Mouse (Mus musculus) hindbrain, postnatal 0 days (tissue): Measurements from ENCODE around the gene Clec1a. TPM values are rescaled to one million over a fixed set of nuclear protein-coding genes. Genes with fewer than 3 reads are reported as not detected.

Experiments
- ATAC-seq: fragments of 200-750 bp; cut with Nextera tagmentation; 2 replicates; pipeline ENCODE4 v1.8.0; 2017; ENCODE audit warnings: mild to moderate bottlenecking, moderate TSS enrichment, moderate library complexity
- DNase-seq: peaks from one replicate; pipeline ENCODE4 v3.0.0-alpha.2; 2015; ENCODE audit warnings: low spot score
- H3K27ac ChIP-seq: fragments of 300-500 bp; sonication (generic); 2 replicates; pipeline ENCODE4 v1.5.1; 2014; ENCODE audit warnings: mild to moderate bottlenecking
- H3K27me3 ChIP-seq: fragments of 300-500 bp; sonication (generic); 2 replicates; pipeline ENCODE4 v1.6.1; 2014; ENCODE audit warnings: low read length, mixed read lengths; ENCODE audit not compliant: insufficient read depth
- H3K36me3 ChIP-seq: fragments of 300-500 bp; sonication (generic); 2 replicates; pipeline ENCODE4 v1.6.1; 2014; ENCODE audit warnings: low read length, mixed read lengths; ENCODE audit not compliant: insufficient read depth
- H3K4me1 ChIP-seq: fragments of 300-500 bp; sonication (generic); 2 replicates; pipeline ENCODE4 v1.6.1; 2014; ENCODE audit warnings: antibody characterized with exemption, low read length, mixed read lengths; ENCODE audit not compliant: insufficient read depth
- H3K4me2 ChIP-seq: fragments of 300-500 bp; sonication (generic); 2 replicates; pipeline ENCODE4 v1.6.1; 2014; ENCODE audit warnings: low read depth, mild to moderate bottlenecking, low read length, moderate library complexity, mixed read lengths
- H3K4me3 ChIP-seq: fragments of 300-500 bp; sonication (generic); 2 replicates; pipeline ENCODE4 v1.5.1; 2014; ENCODE audit warnings: low read length
- H3K9ac ChIP-seq: fragments of 300-500 bp; sonication (generic); replicated peaks from 2 replicates; pipeline ENCODE4 v1.6.1; 2014; ENCODE audit warnings: mild to moderate bottlenecking, low read length, moderate library complexity, mixed read lengths
- H3K9me3 ChIP-seq: fragments of 300-500 bp; sonication (generic); 2 replicates; pipeline ENCODE4 v1.6.1; 2016; ENCODE audit warnings: low read length, mixed read lengths
- CTCF ChIP-seq: IDR thresholded peaks from 2 replicates; pipeline ENCODE4 v1.5.1; 2016; ENCODE audit warnings: antibody characterized with exemption, control low read depth, low read depth
- WGBS: fragments of 180-500 bp; shearing (Covaris S2); extraction: QIAGEN DNeasy Blood & Tissue Kit; methylation state at CpG from one replicate; pipeline ENCODE4 v1.1.7; 2014; 5-methylcytosine and 5-hydroxymethylcytosine counted together
- polyA plus RNA-seq: library from polyadenylated mRNA; unstranded; fragments of >200 nt; fragmentation: Nextera tagmentation; extraction: Ambion mirVana; gene quantifications from 2 replicates; pipeline ENCODE4 v1.2.1, GENCODE M21; 2015
- total RNA-seq: library from RNA; depleted of rRNA; stranded (reverse); fragments of >200 nt; gene quantifications from 2 replicates; pipeline ENCODE4 v1.2.3, GENCODE M21; 2014; rRNA removed

The Clec1a gene
- total and polyA plus RNA-seq, 2 experiments from 2014 or later, result 2.4 to 5.2 TPM

DNA sequence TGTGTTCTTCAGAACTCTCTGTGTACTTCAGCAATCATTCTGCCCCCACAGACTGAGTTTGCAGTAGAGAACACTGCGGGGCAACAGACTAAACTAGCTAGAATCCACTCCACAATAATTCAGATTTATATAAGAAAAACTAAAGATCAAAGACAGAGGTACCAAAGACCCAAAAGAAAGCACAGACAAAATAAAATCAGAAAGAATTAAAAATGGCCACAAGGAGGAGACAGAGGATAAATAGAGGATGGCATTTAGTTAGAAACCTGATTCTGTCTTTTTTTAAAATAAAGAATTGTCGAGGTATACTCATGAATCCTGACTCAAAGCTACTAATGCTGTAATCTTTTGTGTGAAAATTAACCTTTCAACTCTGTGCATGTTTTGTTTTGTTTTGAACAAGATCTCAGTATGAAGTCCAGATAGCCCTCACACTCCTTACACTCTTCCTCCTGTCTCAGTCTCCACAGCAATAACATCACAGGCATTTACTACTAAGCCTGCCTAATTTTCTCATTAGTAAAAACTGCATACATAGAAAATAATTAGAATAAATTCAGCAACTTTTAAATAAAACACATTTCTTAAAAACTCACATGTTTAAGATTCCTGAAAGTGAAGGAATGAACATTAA lies 58.6 kb downstream of the Clec1a start:
- Histone ChIP-seq H3K9ac (no peak overlapping the region), H3K36me3 (no peaks in the 10 kb centered on the region), H3K9me3 (no peaks in the 10 kb centered on the region), H3K27me3 (no peaks in the 10 kb centered on the region), H3K4me2 (no peak overlapping the region), H3K27ac (no peak overlapping the region), H3K4me1 (no peaks in the 10 kb centered on the region), H3K4me3 (no peak overlapping the region)
- DNase-seq (peak; percentile 56), ATAC-seq (no peak)
- TF ChIP-seq CTCF, result peak; percentile 75
- WGBS, result 27% methylated on average over 2 of the region's 2 CpGs

DNA sequence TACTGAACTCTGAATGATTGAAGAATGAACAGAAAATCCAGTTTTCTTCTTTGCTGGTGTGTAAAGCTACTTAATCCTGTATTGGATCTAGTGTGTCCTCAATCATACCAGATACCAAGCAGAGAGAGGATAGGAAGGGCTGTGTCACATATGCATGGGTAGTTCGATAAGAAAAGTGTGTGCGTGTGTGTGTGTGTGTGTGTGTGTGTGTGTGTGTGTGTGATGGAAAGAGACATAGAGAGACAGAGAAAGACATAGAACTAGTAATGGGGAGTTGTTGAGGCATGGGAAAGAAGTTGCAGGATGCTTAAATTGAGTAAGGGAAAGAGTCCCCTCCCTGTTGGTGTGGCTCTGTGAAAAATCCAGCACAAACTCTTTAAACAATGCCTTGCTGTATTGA lies 66.0 kb downstream of the Clec1a start, which contains the start of gene Clec12b:
Clec12b (minus strand) TSS at position 101 of the 400 bp plus-strand sequence.
- Histone ChIP-seq H3K4me3 (no peak within 1 kb of the TSS), H3K9ac (no peak within 1 kb of the TSS), H3K9me3 (no peaks in the 10 kb centered on the region), H3K36me3 (no peaks in the 10 kb centered on the region), H3K4me1 (no peaks in the 10 kb centered on the region), H3K27me3 (no peaks in the 10 kb centered on the region), H3K4me2 (no peak within 1 kb of the TSS), H3K27ac (no peak within 1 kb of the TSS; the same call in 1 of the 2 replicates)
- WGBS, result 77% methylated on average over 2 of the region's 2 CpGs
- TF ChIP-seq CTCF, result no peak
- DNase-seq (no peak), ATAC-seq (no peak)

DNA sequence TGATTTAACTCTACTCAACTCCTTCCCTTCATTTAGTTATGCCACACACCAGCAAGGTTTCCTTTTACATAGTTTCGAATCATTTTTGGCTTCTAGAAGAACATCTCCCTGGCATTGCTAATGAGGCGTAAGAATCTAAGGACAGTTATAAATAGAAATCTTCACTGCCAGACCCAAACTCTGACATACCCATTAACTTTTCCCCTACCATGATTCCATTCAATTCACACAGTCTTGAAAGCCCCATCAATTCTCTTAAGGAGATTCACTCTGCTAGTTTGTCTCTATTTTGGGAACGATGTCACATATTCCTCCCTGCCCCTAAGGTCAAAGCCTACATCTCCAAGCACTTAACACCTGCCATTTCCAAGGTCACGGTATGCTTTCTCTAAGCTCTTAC lies 66.8 kb downstream of the Clec1a start:
- H3K4me1 ChIP-seq, result no peaks in the 10 kb centered on the region
- H3K9ac ChIP-seq, result no peak overlapping the region
- H3K4me2 ChIP-seq, result no peak overlapping the region
- DNase-seq (peak; percentile 47), ATAC-seq (peak; percentile 70)
- 41% methylated on average over 4 of the region's 4 CpGs for WGBS
- H3K27me3 ChIP-seq, result no peaks in the 10 kb centered on the region
- no peak overlapping the region for H3K4me3 ChIP-seq
- TF ChIP-seq CTCF, result no peak
- H3K9me3 ChIP-seq, result no peaks in the 10 kb centered on the region
- H3K36me3 ChIP-seq, result no peaks in the 10 kb centered on the region
- H3K27ac ChIP-seq, result no peak overlapping the region

DNA sequence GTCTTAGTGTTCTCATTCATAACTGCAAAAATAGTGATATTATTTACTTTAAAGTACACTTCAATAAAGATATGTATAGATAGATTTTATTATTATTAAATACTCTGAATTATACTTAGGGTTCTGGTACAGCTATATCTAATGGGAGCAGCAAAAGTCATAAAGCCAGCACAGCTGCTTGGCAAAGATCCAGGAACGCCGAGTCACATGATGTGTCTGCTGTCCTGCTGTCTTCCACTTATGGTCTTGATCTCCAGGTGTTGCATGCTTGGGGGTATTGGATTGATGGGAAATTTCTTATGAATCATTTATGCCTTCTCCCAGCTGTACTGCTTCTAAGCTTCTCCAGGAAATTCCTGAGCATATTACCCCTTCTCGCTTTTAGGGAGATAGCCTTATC lies 68.3 kb downstream of the Clec1a start:
- no peak for ATAC-seq
- Histone ChIP-seq H3K36me3 (no peaks in the 10 kb centered on the region), H3K4me2 (no peak overlapping the region), H3K4me3 (no peak overlapping the region), H3K9me3 (no peaks in the 10 kb centered on the region), H3K4me1 (no peaks in the 10 kb centered on the region), H3K9ac (no peak overlapping the region), H3K27me3 (no peaks in the 10 kb centered on the region), H3K27ac (no peak overlapping the region)
- no peak for DNase-seq
- TF ChIP-seq CTCF, result no peak
- WGBS, result 79% methylated on average over 3 of the region's 3 CpGs

GRCm38 (mm10) chr6:129381736-129382135 lies 70.1 kb downstream of the Clec1a start:
- DNase-seq (no peak), ATAC-seq (no peak)
- TF ChIP-seq CTCF, result no peak
- H3K4me1 ChIP-seq, result no peaks in the 10 kb centered on the region
- H3K9me3 ChIP-seq, result no peaks in the 10 kb centered on the region
- no peak overlapping the region for H3K4me3 ChIP-seq
- H3K36me3 ChIP-seq, result no peaks in the 10 kb centered on the region
- no peak overlapping the region for H3K27ac ChIP-seq
- H3K9ac ChIP-seq, result no peak overlapping the region
- WGBS, result 80% methylated on average over 1 of the region's 1 CpGs
- no peaks in the 10 kb centered on the region for H3K27me3 ChIP-seq
- no peak overlapping the region for H3K4me2 ChIP-seq

- Histone ChIP-seq H3K4me1 (no peaks in the 10 kb centered on the region), H3K36me3 (no peaks in the 10 kb centered on the region), H3K9ac (no peak overlapping the region), H3K4me3 (no peak overlapping the region), H3K9me3 (no peaks in the 10 kb centered on the region), H3K4me2 (no peak overlapping the region), H3K27ac (no peak overlapping the region), H3K27me3 (no peaks in the 10 kb centered on the region)
- no peak for TF ChIP-seq CTCF
- DNase-seq (peak; percentile 40), ATAC-seq (peak; percentile 69)
- 48% methylated on average over 4 of the region's 4 CpGs for WGBS
Measured at GRCm38 (mm10) chr6:129380454-129380853, 71.3 kb downstream of the Clec1a start.

DNA sequence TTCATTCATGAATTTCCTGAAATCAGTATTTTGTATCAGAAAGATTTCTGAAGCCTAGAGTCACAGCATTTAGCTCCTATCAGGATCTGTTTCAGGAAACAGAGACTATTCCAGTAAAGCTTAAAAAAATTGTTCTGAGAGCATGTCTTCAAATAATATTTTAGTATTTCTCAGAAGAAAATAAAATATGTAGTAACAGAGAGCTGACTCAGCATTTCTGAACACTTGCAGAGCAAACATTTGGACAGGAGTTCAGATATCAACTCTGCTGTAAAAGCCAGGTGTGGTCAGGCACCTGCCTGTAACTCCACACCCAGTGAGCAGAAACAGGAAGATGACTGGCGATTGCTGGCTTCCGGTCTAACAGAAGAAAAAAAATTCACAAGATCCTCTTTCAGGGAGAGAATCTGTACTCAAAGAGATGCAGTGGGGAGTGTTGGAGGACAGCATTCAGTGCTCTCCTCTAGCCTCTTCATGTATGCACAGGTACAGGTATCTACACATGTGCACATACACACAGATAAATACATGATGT lies 76.8 kb downstream of the Clec1a start:
- DNase-seq, result no peak
- Histone ChIP-seq H3K4me1 (no peaks in the 10 kb centered on the region), H3K36me3 (no peaks in the 10 kb centered on the region), H3K9ac (no peak overlapping the region), H3K27me3 (no peaks in the 10 kb centered on the region), H3K27ac (no peak overlapping the region), H3K9me3 (no peaks in the 10 kb centered on the region), H3K4me3 (no peak overlapping the region), H3K4me2 (no peak overlapping the region)
- 89% methylated on average over 2 of the region's 2 CpGs for WGBS
- no peak for ATAC-seq
- no peak for TF ChIP-seq CTCF

Other genes with a start within 250 kb of the Clec1a start
- not detected in 2 replicates for gene Cd69, start 176.6 kb downstream of the Clec1a start, total RNA-seq
- gene Cd69, start 176.6 kb downstream of the Clec1a start, polyA plus RNA-seq, result not detected in 2 replicates
- not detected in 2 replicates for gene 4922502D21Rik, start 120.2 kb downstream of the Clec1a start, total RNA-seq
- not detected in 2 replicates for gene 4922502D21Rik, start 120.2 kb downstream of the Clec1a start, polyA plus RNA-seq
- not detected in 2 replicates for gene Clec12a, start 109.3 kb downstream of the Clec1a start, total RNA-seq
- gene Clec12a, start 109.3 kb downstream of the Clec1a start, polyA plus RNA-seq, result 0.33 and 0.52 TPM in 2 replicates
- 0.29 and 0.42 TPM in 2 replicates for gene Clec12b, start 66.1 kb downstream of the Clec1a start, total RNA-seq
- 0.49 TPM in 2 replicates for gene Clec12b, start 66.1 kb downstream of the Clec1a start, polyA plus RNA-seq
- under 0.01 TPM in 1 of 2 replicates, not detected in the other for gene Clec1b, start 54.7 kb downstream of the Clec1a start, total RNA-seq
- gene Clec1b, start 54.7 kb downstream of the Clec1a start, polyA plus RNA-seq, result 0.38 and 0.47 TPM in 2 replicates
- not detected in 2 replicates for gene Clec9a, start 43.1 kb downstream of the Clec1a start, total RNA-seq
- 0.04 and 0.14 TPM in 2 replicates for gene Clec9a, start 43.1 kb downstream of the Clec1a start, polyA plus RNA-seq
- not detected in 2 replicates for gene Olr1, start 55.2 kb upstream of the Clec1a start, total RNA-seq
- 0.09 TPM in 1 of 2 replicates, not detected in the other for gene Olr1, start 55.2 kb upstream of the Clec1a start, polyA plus RNA-seq
- 0.05 TPM in 1 of 2 replicates, not detected in the other for gene Tmem52b, start 60.6 kb upstream of the Clec1a start, total RNA-seq
- gene Tmem52b, start 60.6 kb upstream of the Clec1a start, polyA plus RNA-seq, result not detected in 2 replicates
- gene Gabarapl1, start 81.2 kb upstream of the Clec1a start, total RNA-seq, result 272 and 286 TPM in 2 replicates
- gene Gabarapl1, start 81.2 kb upstream of the Clec1a start, polyA plus RNA-seq, result 272 and 274 TPM in 2 replicates
- not detected in 2 replicates for gene Klre1, start 125.9 kb upstream of the Clec1a start, total RNA-seq
- 0.21 TPM in 1 of 2 replicates, not detected in the other for gene Klre1, start 125.9 kb upstream of the Clec1a start, polyA plus RNA-seq
- gene Klrd1, start 139.8 kb upstream of the Clec1a start, total RNA-seq, result not detected in 2 replicates
- not detected in 2 replicates for gene Klrd1, start 139.8 kb upstream of the Clec1a start, polyA plus RNA-seq
- gene Klrk1, start 171.9 kb upstream of the Clec1a start, total RNA-seq, result not detected in 2 replicates
- gene Klrk1, start 171.9 kb upstream of the Clec1a start, polyA plus RNA-seq, result 0.05 and 0.13 TPM in 2 replicates
- gene Klrc3, start 191.3 kb upstream of the Clec1a start, total RNA-seq, result not detected in 2 replicates
- gene Klrc3, start 191.3 kb upstream of the Clec1a start, polyA plus RNA-seq, result not detected in 2 replicates
- not detected in 2 replicates for gene Klrc2, start 208.7 kb upstream of the Clec1a start, total RNA-seq
- not detected in 2 replicates for gene Klrc2, start 208.7 kb upstream of the Clec1a start, polyA plus RNA-seq
- not detected in 2 replicates for gene Klrc1, start 227.0 kb upstream of the Clec1a start, total RNA-seq
- gene Klrc1, start 227.0 kb upstream of the Clec1a start, polyA plus RNA-seq, result not detected in 2 replicates